Mouse (Mus musculus) lung, postnatal 0 days (tissue): ENCODE data around the gene Uvssa.

Experiments used
- CTCF ChIP-seq: IDR thresholded peaks from 2 replicates; pipeline ENCODE4 v1.5.1; 2016; ENCODE audit warnings: antibody characterized with exemption, mild to moderate bottlenecking
- EP300 ChIP-seq: IDR thresholded peaks from 2 replicates; pipeline ENCODE4 v1.6.1; 2016; ENCODE audit warnings: antibody characterized with exemption, mild to moderate bottlenecking, control low read depth

DNA sequence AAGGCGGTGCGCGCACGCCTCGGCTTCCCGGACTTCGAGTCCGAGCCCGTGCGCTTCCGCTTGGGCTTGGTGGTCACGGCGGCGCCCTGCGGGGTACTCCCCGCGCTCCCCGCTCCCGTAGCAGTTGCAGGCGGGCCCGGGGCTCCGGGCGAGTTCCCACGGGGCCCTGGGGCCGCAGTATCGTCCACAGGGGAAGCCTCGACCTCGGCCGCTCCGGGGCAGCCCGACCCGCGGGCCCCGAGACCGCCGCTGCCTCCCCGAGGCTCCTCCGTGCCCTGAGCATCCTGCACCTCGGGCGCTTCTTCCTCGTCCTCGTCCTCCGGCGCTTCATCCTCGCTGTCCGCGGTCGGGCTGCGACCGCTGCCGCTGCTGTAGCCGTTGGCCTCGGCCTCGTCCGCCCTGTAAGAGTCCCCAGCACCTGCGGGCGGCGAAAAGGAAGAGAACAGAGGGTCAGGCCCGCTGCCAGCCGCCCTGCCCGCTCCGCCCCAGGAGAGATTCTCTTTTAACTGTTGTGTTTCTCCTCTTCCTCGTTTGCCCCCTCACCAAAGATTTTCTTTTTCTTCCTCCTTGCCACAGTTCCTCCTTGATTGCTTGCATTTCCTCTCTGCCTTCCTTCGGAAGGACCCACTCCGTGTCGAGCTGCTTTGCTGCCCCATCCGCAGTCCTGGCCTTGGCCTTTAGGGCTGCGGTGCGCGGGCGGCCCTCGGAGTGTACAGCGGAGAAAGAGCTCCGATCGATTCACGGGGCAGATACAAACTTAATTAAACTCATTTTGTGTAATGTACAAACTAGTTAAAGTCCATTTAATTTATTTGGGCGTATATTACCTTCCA, 53.0 kb downstream of the Uvssa start:
- TF ChIP-seq CTCF (no peak), EP300 (no peak)
